Mouse (Mus musculus) heart, embryonic 14.5 days (tissue): ENCODE data around the gene Rnaset2a. TPM values are rescaled to one million over a fixed set of nuclear protein-coding genes. Genes with fewer than 3 reads are reported as not detected.
A peak's percentile ranks its signal among the peaks of the same experiment; 100 is the strongest.
"Not testable (repeated sequence)": the region's sequence is repeated elsewhere in the genome, so short reads cannot be mapped to it uniquely, and the experiment has no call there.

Source experiments
- ATAC-seq: fragments of 200-750 bp; cut with Nextera tagmentation; 2 replicates; pipeline ENCODE4 v1.8.0; 2017; ENCODE audit warnings: low read depth, moderate TSS enrichment; ENCODE audit not compliant: insufficient number of reproducible peaks, insufficient read depth, low FRiP score
- H3K27ac ChIP-seq, 2 experiments: fragments of 200-500 bp in 1 of 2; fragments of 300-500 bp in 1 of 2; sonication (generic) in 1 of 2; replicated peaks in 1 of 2; 2 replicates each; pipeline ENCODE4 v1.5.1; 2012 to 2014; ENCODE audit warnings: low read depth in 2 of 2, low read length in 2 of 2, control low read depth in 1 of 2, mild to moderate bottlenecking in 1 of 2, mixed read lengths in 1 of 2; ENCODE audit not compliant: control insufficient read depth in 1 of 2, insufficient read depth in 1 of 2
- H3K27me3 ChIP-seq: fragments of 300-500 bp; sonication (generic); 2 replicates; pipeline ENCODE4 v1.6.1; 2014; ENCODE audit warnings: mild to moderate bottlenecking, low read length, control low read depth; ENCODE audit not compliant: control insufficient read depth, insufficient read depth
- H3K36me3 ChIP-seq: fragments of 300-500 bp; sonication (generic); 2 replicates; pipeline ENCODE4 v1.6.1; 2014; ENCODE audit warnings: mild to moderate bottlenecking, control low read depth, low read length, mixed read lengths; ENCODE audit not compliant: control insufficient read depth, insufficient read depth
- H3K4me1 ChIP-seq, 2 experiments: fragments of 200-500 bp in 1 of 2; fragments of 300-500 bp in 1 of 2; sonication (generic) in 1 of 2; 2 replicates each; pipeline ENCODE4 v1.6.1; 2012 to 2014; ENCODE audit warnings: low read length in 2 of 2, control low read depth in 1 of 2, mixed read lengths in 1 of 2; ENCODE audit not compliant: control insufficient read depth in 2 of 2, insufficient read depth in 2 of 2
- H3K4me2 ChIP-seq: fragments of 300-500 bp; sonication (generic); 2 replicates; pipeline ENCODE4 v1.6.1; 2014; ENCODE audit warnings: mild to moderate bottlenecking, low read length
- H3K4me3 ChIP-seq, 2 experiments: fragments of 200-500 bp in 1 of 2; fragments of 300-500 bp in 1 of 2; sonication (generic) in 1 of 2; 2 replicates each; pipeline ENCODE4 v1.5.1; 2012 to 2014; ENCODE audit warnings: low read length in 2 of 2, mild to moderate bottlenecking in 2 of 2, control low read depth in 1 of 2, low read depth in 1 of 2, moderate library complexity in 1 of 2; ENCODE audit not compliant: control insufficient read depth in 1 of 2, insufficient read depth in 1 of 2
- H3K9ac ChIP-seq: fragments of 300-500 bp; sonication (generic); 2 replicates; pipeline ENCODE4 v1.6.1; 2014; ENCODE audit warnings: mild to moderate bottlenecking, low read length
- H3K9me3 ChIP-seq: fragments of 300-500 bp; sonication (generic); 2 replicates; pipeline ENCODE4 v1.6.1; 2016; ENCODE audit warnings: low read length, control low read depth; ENCODE audit not compliant: control insufficient read depth
- WGBS: fragments of 180-500 bp; shearing (Covaris S2); extraction: QIAGEN DNeasy Blood & Tissue Kit; methylation state at CpG from one replicate; pipeline ENCODE4 v1.1.7; 2014; 5-methylcytosine and 5-hydroxymethylcytosine counted together
- polyA plus RNA-seq: library from polyadenylated mRNA; unstranded; fragments of >200 nt; fragmentation: Nextera tagmentation; extraction: Ambion mirVana; gene quantifications from 2 replicates; pipeline ENCODE4 v1.2.1, GENCODE M21; 2014

Gene Rnaset2a
- polyA plus RNA-seq, 1 experiment from 2014 or later = 43.1 TPM

DNA sequence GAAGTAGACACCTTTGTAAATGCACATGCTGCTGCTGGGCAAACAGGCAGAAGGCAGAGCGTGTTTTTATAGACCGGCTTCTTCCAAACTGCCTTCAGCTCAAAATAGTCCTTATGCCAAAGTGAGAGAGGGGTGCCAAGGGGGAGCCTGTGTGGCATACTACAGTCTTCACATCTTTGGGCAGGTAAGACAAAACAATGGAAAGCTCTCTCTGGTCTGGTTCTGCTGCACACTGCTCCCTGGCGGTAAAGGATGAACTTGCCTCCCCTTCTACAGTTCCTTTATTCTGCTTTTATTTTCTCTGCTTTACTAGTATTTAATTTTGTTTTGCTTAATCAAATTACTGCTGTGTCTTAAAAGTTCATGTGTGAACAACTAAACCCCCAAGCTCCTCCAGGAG, 13.1 kb upstream of the Rnaset2a start:
- ATAC-seq, H3K27ac ChIP-seq, H3K9ac ChIP-seq, H3K4me2 ChIP-seq, H3K36me3 ChIP-seq, H3K27me3 ChIP-seq, H3K4me1 ChIP-seq, H3K9me3 ChIP-seq, H3K4me3 ChIP-seq: not testable (repeated sequence)
- 0% methylated on average over 1 of the region's 3 CpGs for WGBS

DNA sequence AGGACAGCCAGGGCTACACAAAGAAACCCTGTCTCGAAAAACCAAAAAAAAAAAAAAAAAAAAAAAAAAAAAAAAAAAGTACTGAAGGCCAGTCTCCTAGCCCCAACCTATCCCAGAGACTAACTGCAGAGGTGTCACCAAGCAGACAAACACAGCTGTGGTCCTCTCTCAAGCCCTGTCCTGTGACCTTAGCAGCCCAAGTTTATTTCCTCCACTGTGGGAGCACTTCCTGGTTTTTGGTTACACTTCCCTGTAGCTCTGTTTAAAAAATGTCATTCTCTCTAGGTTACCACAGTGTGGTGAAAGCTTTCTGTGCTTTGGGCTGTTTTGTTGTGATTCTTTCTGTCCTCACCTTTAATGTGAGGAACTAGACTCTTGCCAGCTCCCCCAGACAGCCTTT, 10.7 kb upstream of the Rnaset2a start:
- WGBS = no CpG with 5 or more reads among the region's 1 CpGs
- H3K4me2 ChIP-seq, H3K4me1 ChIP-seq, H3K27ac ChIP-seq, ATAC-seq, H3K4me3 ChIP-seq, H3K27me3 ChIP-seq, H3K36me3 ChIP-seq, H3K9ac ChIP-seq, H3K9me3 ChIP-seq: not testable (repeated sequence)

DNA sequence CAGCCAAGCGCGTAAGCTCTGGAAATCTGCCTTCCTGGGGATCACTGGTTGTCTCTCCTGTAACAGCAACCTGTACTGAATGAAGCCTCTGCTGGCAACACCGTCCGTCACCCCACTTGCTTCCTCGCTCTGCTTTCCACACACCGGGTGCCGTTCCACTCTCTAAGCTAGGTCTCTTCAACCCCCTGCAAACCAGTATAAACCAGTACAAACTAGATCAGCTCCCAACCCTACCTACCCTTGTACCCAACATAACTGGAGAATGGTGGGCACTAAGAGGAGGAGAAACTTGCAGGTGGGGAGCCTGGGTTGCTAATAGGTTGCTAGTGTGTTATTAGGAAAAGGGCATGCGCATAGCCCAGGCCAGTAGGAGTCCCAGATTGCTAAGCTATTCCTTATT, 8.1 kb upstream of the Rnaset2a start:
- not testable (repeated sequence) for H3K27me3 ChIP-seq, H3K4me2 ChIP-seq, H3K9ac ChIP-seq, H3K4me1 ChIP-seq, H3K27ac ChIP-seq, ATAC-seq, H3K4me3 ChIP-seq, H3K36me3 ChIP-seq, H3K9me3 ChIP-seq
- WGBS = no CpG with 5 or more reads among the region's 8 CpGs

DNA sequence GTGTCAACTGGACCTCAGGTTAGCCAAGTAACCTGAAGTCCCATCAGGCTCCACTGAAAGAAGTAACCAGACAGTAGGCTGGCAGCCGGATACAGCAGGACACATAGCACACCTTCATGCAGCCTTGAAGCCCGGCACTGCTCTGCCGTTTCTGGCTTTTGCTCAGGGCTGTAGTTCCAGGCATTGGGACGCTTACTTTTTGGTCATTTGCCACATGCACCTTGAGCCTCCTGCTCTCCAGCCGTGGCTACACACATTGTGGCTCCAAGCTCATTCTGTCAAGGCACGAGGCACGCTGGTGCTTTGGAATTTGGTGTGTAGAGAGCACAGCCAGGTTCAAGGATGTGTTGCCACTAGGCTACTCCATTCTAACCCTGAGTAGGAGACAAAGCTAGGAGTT, 7.1 kb upstream of the Rnaset2a start:
- not testable (repeated sequence) for H3K27ac ChIP-seq, H3K9ac ChIP-seq
- WGBS = 80% methylated on average over 7 of the region's 7 CpGs

DNA sequence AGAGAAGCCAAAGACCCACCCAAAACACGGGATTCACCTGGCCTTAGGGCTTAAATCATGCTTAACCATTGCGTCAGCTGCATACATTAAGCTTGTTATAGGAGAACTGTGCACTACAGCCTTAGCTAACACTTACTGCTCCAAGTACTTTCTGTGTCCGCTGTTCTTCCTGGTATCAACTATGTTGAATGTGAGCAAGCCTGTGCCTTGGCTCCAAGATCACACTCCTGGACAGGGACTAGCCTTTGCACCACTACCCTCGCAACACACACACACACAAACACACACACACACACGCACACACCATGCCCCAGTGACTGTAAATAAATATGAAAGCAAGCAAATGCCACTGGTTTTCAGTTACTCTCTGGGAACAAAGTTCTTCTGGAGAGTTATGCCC, 966 bp downstream of the Rnaset2a start:
- H3K4me2 ChIP-seq = peak overlapping the region; percentile 56
- not testable (repeated sequence) for ATAC-seq, H3K9me3 ChIP-seq, H3K4me1 ChIP-seq, H3K27ac ChIP-seq, H3K27me3 ChIP-seq, H3K36me3 ChIP-seq
- H3K4me3 ChIP-seq = peak overlapping the region; percentile 50 to 69
- H3K9ac ChIP-seq = peak overlapping the region; percentile 78
- 28% methylated on average over 5 of the region's 5 CpGs for WGBS

More for the DNA sequence above, 7.1 kb upstream of the Rnaset2a start:
- H3K4me1 ChIP-seq, H3K4me2 ChIP-seq, ATAC-seq, H3K4me3 ChIP-seq, H3K27me3 ChIP-seq, H3K9me3 ChIP-seq, H3K36me3 ChIP-seq: not testable (repeated sequence)

DNA sequence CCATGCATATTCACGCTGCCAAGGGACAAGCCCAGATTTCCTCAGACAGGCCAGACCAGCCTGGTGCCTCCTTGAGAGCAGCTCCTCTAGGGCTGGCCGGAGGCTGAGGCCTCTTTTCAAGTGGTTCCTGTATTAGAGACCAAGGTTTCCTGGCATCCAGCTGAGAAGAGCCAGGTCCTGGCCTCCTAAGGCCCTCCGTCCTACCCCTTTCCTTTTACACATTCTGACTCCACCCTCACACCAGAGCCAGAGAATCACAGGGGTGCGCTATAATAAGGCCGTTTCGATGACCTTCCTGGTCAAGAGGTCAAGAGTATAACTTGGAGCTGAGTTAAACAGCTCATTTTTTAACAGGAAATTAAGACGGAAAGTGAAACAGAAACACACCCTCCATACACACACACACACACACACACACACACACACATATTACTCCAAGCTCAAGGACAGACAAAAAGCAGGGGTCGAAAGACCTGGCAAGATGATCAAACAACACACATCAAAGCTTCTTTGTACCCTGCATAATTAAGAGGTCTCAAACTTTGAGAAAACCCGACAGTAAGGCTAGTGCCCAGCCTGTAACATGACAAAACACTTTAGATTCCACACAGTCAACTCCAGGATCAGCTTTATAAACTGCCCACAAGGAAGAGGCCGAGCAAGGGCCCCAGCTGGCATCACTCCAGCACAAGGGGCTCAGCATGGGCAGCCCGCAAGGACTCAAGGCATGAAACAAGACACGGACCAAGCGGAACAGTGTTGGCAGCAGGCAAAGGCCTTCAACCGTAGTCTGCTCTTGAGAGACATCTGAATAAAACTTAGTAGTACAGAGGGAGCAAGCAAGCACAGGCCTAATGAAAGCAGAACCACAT, 3.9 kb downstream of the Rnaset2a start:
- not testable (repeated sequence) for H3K4me3 ChIP-seq, H3K9me3 ChIP-seq, ATAC-seq, H3K4me2 ChIP-seq, H3K4me1 ChIP-seq, H3K27me3 ChIP-seq, H3K9ac ChIP-seq, H3K36me3 ChIP-seq
- H3K27ac ChIP-seq = peak overlapping the region; percentile 42 to 57; a peak in 3 of 4 replicates
- 29% methylated on average over 10 of the region's 14 CpGs for WGBS

DNA sequence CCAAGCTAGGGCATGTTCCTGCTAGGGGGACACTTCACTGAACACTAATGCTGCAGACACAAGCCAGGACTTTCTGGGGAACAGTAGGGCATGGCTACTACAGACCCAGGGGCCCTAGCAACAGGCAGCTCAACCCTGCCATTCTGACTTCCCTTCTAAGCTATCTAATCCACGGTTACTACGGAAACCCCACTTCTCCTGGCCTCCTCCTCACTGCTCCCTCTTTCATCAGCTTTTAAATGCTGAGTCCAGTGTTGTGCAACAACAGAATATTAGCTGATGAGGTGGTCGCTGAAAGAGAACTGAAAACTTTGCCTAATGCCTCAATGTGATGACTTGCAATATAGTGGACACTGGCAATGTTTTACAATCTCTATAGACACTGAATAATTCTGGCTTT, 7.7 kb downstream of the Rnaset2a start:
- not testable (repeated sequence) for H3K36me3 ChIP-seq, H3K27ac ChIP-seq, H3K4me1 ChIP-seq, H3K9me3 ChIP-seq, ATAC-seq, H3K27me3 ChIP-seq, H3K4me3 ChIP-seq, H3K9ac ChIP-seq, H3K4me2 ChIP-seq
- 59% methylated on average over 3 of the region's 3 CpGs for WGBS

DNA sequence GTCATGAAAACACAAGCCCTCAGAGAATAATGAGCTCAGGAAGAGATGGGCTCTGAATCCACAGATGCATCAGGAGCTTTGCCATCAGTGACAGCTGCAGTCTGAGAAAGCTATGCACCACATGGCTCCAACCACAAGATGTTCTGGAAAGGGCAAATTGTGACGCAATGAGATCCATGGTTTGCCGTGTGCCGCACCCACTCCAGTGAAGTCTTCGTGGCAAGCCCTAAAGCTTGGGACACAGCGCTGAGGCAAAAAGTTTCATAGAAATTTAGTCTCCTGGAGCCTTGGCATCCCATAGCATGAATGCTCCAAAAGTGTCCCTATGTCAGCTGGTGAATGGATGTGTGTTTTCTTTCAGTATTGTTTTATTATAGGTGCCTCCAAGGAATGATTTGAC, 9.8 kb downstream of the Rnaset2a start:
- not testable (repeated sequence) for H3K9me3 ChIP-seq, ATAC-seq, H3K27ac ChIP-seq, H3K36me3 ChIP-seq, H3K4me1 ChIP-seq, H3K9ac ChIP-seq, H3K4me3 ChIP-seq, H3K4me2 ChIP-seq, H3K27me3 ChIP-seq
- 96% methylated on average over 5 of the region's 5 CpGs for WGBS
